Mouse (Mus musculus) liver, embryonic 13.5 days (tissue): ENCODE measurements around the gene Nebl. TPM values are rescaled to one million over a fixed set of nuclear protein-coding genes. Genes with fewer than 3 reads are reported as not detected.

Experiments used
- ATAC-seq: fragments of 200-750 bp; cut with Nextera tagmentation; 2 replicates; pipeline ENCODE4 v1.8.0; 2017; ENCODE audit warnings: low read depth, mild to moderate bottlenecking, moderate number of reproducible peaks, moderate library complexity
- DNase-seq: peaks from one replicate; pipeline ENCODE4 v3.0.0; 2022
- H3K27ac ChIP-seq: fragments of 300-500 bp; sonication (generic); 2 replicates; pipeline ENCODE4 v1.5.1; 2015; ENCODE audit warnings: moderate library complexity, mild to moderate bottlenecking, inconsistent platforms
- H3K27me3 ChIP-seq: fragments of 300-500 bp; sonication (generic); 2 replicates; pipeline ENCODE4 v1.6.1; 2015; ENCODE audit warnings: mild to moderate bottlenecking, inconsistent platforms
- H3K36me3 ChIP-seq: fragments of 300-500 bp; sonication (generic); 2 replicates; pipeline ENCODE4 v1.6.1; 2015; ENCODE audit warnings: mild to moderate bottlenecking, inconsistent platforms
- H3K4me1 ChIP-seq: fragments of 300-500 bp; sonication (generic); replicated peaks from 2 replicates; pipeline ENCODE4 v1.6.1; 2015; ENCODE audit warnings: inconsistent platforms
- H3K4me2 ChIP-seq: fragments of 300-500 bp; sonication (generic); 2 replicates; pipeline ENCODE4 v1.6.1; 2015; ENCODE audit warnings: inconsistent platforms, mild to moderate bottlenecking, moderate library complexity
- H3K4me3 ChIP-seq: fragments of 300-500 bp; sonication (generic); replicated peaks from 2 replicates; pipeline ENCODE4 v1.5.1; 2015; ENCODE audit warnings: mild to moderate bottlenecking, inconsistent platforms
- H3K9ac ChIP-seq: fragments of 300-500 bp; sonication (generic); 2 replicates; pipeline ENCODE4 v1.6.1; 2015; ENCODE audit warnings: mild to moderate bottlenecking, inconsistent platforms
- H3K9me3 ChIP-seq: fragments of 300-500 bp; sonication (generic); replicated peaks from 2 replicates; pipeline ENCODE4 v1.6.1; 2016; ENCODE audit warnings: inconsistent platforms
- whole genome bisulfite sequencing: fragments of 180-500 bp; shearing (Covaris S2); methylation state at CpG from one replicate; pipeline ENCODE4 v1.1.7; 2015; ENCODE audit not compliant: insufficient replicate concordance; 5-methylcytosine and 5-hydroxymethylcytosine counted together
- polyA plus RNA-seq: library from polyadenylated mRNA; unstranded; fragments of >200 nt; fragmentation: Nextera tagmentation; extraction: Ambion mirVana; gene quantifications from 2 replicates; pipeline ENCODE4 v1.2.1, GENCODE M21; 2015

Nebl gene
- polyA plus RNA-seq, 1 experiment from 2014 or later, result 0.33 TPM

DNA sequence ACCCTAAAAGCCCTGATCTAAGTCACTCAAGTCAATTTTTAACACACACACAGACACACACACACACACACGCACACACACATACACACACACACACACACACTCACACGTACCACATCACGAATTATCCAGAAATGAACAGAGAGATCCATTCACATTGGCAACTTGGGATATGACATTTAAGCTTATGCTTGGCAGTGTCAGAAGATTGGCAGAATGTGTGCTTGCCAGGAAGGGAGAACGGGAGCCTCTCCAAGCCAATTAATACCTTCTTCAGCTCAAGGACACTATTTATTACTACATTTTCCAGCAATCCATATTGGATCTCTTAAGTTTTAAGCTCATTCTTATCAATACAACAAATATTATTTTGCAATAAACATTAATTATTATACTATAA is 303.1 kb downstream of the Nebl start:
- no peak for DNase-seq
- no peak overlapping the region for H3K27ac ChIP-seq
- H3K4me3 ChIP-seq, result no peak overlapping the region
- 67% methylated on average over 4 of the region's 4 CpGs for WGBS
- H3K4me2 ChIP-seq, result no peak overlapping the region
- H3K9ac ChIP-seq, result no peak overlapping the region
- H3K4me1 ChIP-seq, result no peaks in the 10 kb centered on the region
- ATAC-seq, result no peak
- H3K9me3 ChIP-seq, result no peaks in the 10 kb centered on the region
- H3K27me3 ChIP-seq, result no peaks in the 10 kb centered on the region
- H3K36me3 ChIP-seq, result no peaks in the 10 kb centered on the region

DNA sequence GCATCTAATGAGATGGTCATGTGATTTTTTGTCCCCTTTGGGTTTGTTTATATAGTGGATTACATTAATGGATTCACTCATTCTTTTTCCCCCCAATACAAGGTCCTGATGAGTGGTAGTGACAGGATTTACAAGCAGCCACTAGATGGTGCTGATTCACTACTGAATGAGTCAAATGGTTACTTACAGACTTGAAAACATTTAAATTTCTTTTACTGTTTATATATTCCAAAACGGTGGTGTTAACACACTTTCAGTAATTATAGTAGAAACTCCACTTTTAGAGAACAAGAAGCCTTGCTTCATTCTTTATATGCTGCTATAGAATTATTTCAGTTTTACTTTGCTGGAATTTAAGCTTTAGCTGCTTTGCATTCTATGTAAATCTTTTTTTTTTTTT is 308.3 kb downstream of the Nebl start:
- no peak overlapping the region for H3K27ac ChIP-seq
- DNase-seq (no peak), ATAC-seq (no peak)
- H3K27me3 ChIP-seq, result no peaks in the 10 kb centered on the region
- H3K9ac ChIP-seq, result no peak overlapping the region
- no peaks in the 10 kb centered on the region for H3K36me3 ChIP-seq
- H3K4me2 ChIP-seq, result no peak overlapping the region
- H3K9me3 ChIP-seq, result no peaks in the 10 kb centered on the region
- H3K4me3 ChIP-seq, result no peak overlapping the region
- 2% methylated on average over 1 of the region's 1 CpGs for WGBS
- no peaks in the 10 kb centered on the region for H3K4me1 ChIP-seq

DNA sequence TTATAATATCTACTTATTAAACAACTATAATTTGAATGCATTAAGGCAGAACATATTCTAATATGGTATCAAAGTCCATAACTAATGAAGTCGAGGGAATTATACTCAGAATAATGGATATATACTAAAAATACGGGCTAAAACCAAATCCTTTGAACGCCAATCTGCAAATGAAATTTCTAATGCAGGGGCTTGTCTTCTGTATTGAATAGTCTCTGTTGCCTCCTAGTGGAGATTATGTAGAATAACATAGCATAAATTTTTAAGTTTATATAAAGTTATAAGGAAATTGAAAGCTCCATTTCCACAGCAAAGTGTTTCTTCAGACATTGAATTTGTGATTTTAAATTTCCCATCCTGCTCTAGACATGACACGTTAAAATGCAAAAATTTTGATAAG is 315.9 kb downstream of the Nebl start:
- H3K4me2 ChIP-seq, result no peak overlapping the region
- H3K27ac ChIP-seq, result no peak overlapping the region
- no peaks in the 10 kb centered on the region for H3K27me3 ChIP-seq
- H3K4me3 ChIP-seq, result no peak overlapping the region
- DNase-seq (no peak), ATAC-seq (no peak)
- H3K36me3 ChIP-seq, result no peaks in the 10 kb centered on the region
- no peaks in the 10 kb centered on the region for H3K9me3 ChIP-seq
- H3K9ac ChIP-seq, result no peak overlapping the region
- H3K4me1 ChIP-seq, result no peaks in the 10 kb centered on the region
- 13% methylated on average over 4 of the region's 4 CpGs for WGBS

DNA sequence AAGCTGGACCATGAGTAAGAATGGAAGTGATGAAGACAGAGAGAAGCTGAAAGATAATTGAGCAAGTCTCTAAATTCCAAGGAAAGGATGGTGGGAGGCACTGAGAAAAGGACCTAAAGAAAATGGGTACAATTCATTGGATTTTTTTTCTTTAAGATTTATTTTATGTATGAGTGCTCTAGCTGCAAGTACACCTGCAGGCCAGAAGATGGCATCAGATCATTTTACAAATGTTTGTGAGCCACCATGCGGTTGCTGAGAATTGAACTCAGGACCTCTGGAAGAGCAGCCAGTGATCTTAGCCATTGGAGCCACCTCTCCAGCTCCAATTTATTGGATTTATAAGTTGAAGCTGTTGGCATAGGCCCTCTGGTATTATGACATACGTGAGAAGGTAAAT is 316.9 kb downstream of the Nebl start:
- Histone ChIP-seq H3K27ac (no peak overlapping the region), H3K9ac (no peak overlapping the region), H3K27me3 (no peaks in the 10 kb centered on the region), H3K9me3 (no peaks in the 10 kb centered on the region), H3K4me3 (no peak overlapping the region), H3K4me1 (no peaks in the 10 kb centered on the region), H3K4me2 (no peak overlapping the region), H3K36me3 (no peaks in the 10 kb centered on the region)
- WGBS, result 62% methylated on average over 2 of the region's 2 CpGs
- ATAC-seq (no peak), DNase-seq (no peak)

DNA sequence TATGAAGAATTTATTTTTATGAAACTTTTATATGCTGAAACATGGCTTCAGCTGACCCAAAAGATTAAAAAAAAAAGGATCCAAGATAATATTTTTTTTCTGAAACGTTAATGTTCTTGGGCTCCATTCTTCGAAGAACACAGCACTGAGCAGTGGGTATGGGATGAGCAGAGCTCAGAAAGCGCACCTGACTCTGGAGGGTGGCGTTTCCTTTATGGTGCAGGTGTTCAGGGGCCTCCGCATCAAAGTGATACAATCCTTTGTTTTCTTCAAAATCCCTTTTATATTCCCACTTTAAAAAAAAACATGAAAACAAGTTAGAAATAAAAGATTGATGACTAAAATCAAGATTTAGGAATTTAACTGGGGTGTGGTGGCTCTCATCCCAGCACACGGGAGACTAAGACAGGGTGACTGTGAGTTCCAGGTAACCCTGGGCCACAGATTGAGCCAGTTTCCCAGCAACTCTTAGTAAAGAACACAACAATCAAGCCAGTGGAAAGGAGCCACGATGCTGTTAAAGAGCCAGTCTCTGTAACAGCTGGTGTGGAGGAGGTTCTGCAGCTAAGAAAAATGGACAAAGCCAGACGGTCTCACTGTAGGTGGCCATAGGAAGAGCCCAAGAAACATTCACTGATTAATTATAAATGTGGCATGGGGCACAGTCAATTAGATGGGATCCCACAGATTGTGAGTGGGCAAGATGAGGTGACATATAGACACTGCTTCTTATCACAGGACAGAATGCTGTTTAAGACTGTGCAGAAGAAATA is 317.6 kb downstream of the Nebl start:
- H3K4me1 ChIP-seq, result no peaks in the 10 kb centered on the region
- no peak overlapping the region for H3K9ac ChIP-seq
- H3K27ac ChIP-seq, result no peak overlapping the region
- no peaks in the 10 kb centered on the region for H3K27me3 ChIP-seq
- H3K36me3 ChIP-seq, result no peaks in the 10 kb centered on the region
- H3K4me3 ChIP-seq, result no peak overlapping the region
- no peak overlapping the region for H3K4me2 ChIP-seq
- no peaks in the 10 kb centered on the region for H3K9me3 ChIP-seq
- 67% methylated on average over 8 of the region's 8 CpGs for WGBS
- ATAC-seq, result no peak
- no peak for DNase-seq

DNA sequence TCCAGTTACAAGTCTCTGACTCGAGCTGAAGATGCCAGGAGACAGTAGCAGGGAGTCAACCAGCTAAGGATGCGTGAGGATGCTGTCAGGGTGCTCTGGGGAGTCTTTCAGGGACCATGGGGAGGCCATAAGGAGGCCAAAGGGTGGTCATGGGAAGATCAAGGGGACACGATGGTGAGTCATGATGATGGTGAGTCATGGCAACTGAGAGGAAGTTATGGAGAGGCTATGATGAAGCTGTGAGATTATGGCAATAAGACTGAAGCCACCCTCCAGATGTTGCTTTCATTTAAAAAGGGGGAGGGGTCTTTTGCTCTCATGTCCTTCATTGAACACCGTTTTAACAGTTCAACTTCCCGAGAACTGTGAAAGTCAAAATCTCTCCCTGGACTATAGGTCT is 322.0 kb downstream of the Nebl start:
- no peaks in the 10 kb centered on the region for H3K27me3 ChIP-seq
- no peak overlapping the region for H3K27ac ChIP-seq
- no peaks in the 10 kb centered on the region for H3K36me3 ChIP-seq
- no peak overlapping the region for H3K9ac ChIP-seq
- no peak overlapping the region for H3K4me3 ChIP-seq
- ATAC-seq (no peak), DNase-seq (no peak)
- WGBS, result 56% methylated on average over 5 of the region's 5 CpGs
- no peak overlapping the region for H3K4me2 ChIP-seq
- H3K9me3 ChIP-seq, result no peaks in the 10 kb centered on the region
- no peaks in the 10 kb centered on the region for H3K4me1 ChIP-seq

DNA sequence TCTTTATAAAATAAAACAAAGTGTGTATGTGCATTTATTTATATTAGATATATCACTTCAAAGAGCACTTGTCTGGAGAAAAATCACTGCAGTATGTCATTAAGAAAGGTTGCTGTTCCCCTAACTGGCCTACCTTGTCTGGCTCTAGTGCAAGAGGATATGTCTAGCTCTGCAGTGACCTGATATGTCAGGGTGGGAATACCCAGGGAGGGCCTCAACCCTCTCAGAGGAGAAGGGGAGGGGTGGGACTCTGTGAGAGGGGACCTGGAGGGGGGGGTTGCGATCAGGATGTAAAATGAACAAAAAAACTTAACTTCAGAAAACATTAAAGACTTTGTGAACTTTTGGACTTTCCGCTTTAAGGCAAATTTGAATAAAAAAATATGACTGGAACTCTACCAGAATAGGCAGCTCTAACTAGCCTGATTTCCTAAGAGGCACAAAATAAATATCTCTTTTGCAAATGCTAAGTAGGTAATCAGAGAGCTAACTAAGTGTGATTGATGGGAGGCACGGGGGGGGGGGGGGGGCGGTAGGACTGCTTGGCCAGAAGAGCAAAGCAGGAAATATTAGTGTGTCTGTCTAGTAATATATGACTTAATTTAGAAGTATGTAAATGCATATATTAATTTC is 325.2 kb downstream of the Nebl start:
- Histone ChIP-seq H3K4me2 (no peak overlapping the region), H3K36me3 (no peaks in the 10 kb centered on the region), H3K27me3 (no peaks in the 10 kb centered on the region), H3K4me3 (no peak overlapping the region), H3K9me3 (no peaks in the 10 kb centered on the region), H3K4me1 (no peaks in the 10 kb centered on the region), H3K9ac (no peak overlapping the region), H3K27ac (no peak overlapping the region)
- WGBS, result 48% methylated on average over 4 of the region's 4 CpGs
- DNase-seq (no peak), ATAC-seq (no peak)

DNA sequence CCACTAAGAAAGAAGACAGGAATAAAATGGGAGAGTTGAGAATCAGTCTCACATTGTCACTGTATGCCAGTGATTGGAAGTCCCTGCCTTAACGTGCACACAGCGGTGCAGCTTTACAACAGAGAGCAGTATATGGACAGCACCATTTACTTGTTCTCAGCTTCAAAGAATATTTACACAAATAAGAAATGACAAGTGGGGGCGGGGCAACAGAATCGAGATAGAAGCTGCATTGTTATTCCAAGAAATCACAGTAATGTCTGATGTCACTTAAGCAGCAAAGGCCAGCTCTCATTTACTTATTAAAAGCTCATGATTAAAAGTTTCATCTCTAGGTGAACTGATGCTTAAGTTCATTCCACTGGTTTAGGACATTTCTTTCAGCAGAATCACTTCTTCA is 328.8 kb downstream of the Nebl start:
- H3K4me2 ChIP-seq, result no peak overlapping the region
- no peak overlapping the region for H3K27ac ChIP-seq
- H3K4me1 ChIP-seq, result no peaks in the 10 kb centered on the region
- no peaks in the 10 kb centered on the region for H3K27me3 ChIP-seq
- no peak overlapping the region for H3K9ac ChIP-seq
- H3K9me3 ChIP-seq, result no peaks in the 10 kb centered on the region
- H3K36me3 ChIP-seq, result no peaks in the 10 kb centered on the region
- H3K4me3 ChIP-seq, result no peak overlapping the region
- WGBS, result 66% methylated on average over 4 of the region's 4 CpGs
- DNase-seq (no peak), ATAC-seq (no peak)

DNA sequence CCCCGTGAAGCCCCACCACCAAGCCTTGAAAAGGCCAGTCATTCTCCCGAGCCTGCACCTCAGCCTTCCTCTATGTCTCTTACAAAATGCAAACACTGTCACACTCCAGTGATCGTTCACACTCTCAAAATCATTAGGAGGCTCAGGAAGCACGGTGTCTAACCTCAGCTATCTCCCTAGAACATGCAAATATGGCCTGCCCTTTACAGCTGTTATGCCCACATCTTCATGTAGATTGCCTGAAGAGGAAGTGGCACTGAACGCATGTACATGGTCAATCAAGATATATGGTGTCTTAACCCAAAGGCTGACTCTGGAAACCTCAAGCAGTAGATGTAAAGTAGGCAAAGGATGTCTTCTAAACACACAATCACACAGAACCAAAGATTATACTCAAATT is 335.0 kb downstream of the Nebl start:
- no peaks in the 10 kb centered on the region for H3K4me1 ChIP-seq
- H3K36me3 ChIP-seq, result no peaks in the 10 kb centered on the region
- H3K9ac ChIP-seq, result no peak overlapping the region
- no peak for ATAC-seq
- no peaks in the 10 kb centered on the region for H3K27me3 ChIP-seq
- DNase-seq, result no peak
- H3K27ac ChIP-seq, result no peak overlapping the region
- 29% methylated on average over 5 of the region's 5 CpGs for WGBS
- H3K4me2 ChIP-seq, result no peak overlapping the region
- H3K9me3 ChIP-seq, result no peaks in the 10 kb centered on the region
- no peak overlapping the region for H3K4me3 ChIP-seq

DNA sequence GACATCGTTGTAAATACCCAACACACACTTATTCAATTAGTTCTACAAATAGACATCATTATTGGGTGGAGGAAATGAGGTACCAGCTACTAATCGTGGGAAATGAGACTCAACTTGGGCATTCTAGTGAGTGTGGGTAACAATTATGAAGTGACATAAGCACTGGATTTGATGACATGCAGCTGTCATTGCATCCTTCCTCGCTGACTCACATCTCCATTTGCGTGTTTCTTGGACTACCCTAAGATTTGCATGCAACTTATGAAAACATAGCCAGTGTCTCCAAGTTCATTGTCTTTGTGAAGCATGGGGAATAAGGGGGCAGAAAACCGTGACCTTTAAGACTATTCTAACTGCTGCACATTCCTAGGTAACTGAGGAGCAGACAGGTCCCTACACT is 339.9 kb downstream of the Nebl start:
- 59% methylated on average over 5 of the region's 5 CpGs for WGBS
- Histone ChIP-seq H3K36me3 (no peaks in the 10 kb centered on the region), H3K4me1 (no peaks in the 10 kb centered on the region), H3K4me2 (no peak overlapping the region), H3K27me3 (no peaks in the 10 kb centered on the region), H3K9ac (no peak overlapping the region), H3K27ac (no peak overlapping the region), H3K4me3 (no peak overlapping the region), H3K9me3 (no peaks in the 10 kb centered on the region)
- ATAC-seq (no peak), DNase-seq (no peak)

DNA sequence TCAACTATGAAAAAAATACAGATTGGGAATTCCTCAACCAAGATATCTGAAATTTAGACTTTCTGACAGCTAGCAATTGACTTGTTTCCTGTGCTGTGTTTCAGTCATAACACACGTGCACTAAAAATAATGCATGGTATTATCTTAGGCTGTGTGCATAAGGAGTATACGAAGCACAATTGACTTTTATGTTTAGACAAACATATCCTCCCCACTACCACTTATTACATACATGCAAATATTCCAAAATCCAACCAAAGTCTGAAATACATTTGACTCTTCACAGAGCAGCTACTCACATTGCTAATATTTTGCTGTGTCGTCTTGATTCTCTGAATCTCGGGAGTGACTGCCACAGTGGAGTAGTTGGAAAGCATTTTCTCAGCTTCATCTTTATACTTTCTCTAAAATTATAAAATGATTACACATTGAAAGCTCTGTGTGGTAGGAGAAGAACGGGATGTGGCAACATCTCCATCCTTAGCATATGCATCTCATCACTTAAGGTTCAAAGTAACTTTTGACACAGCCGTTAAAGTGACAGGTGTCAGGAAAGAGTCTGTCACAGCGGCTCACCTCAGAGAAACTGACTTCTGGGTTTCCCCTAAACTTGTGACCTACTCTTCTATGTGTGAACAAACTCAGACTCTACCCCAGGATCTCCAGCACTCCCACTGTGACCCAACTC is 340.6 kb downstream of the Nebl start:
- Histone ChIP-seq H3K36me3 (no peaks in the 10 kb centered on the region), H3K4me1 (no peaks in the 10 kb centered on the region), H3K27ac (no peak overlapping the region), H3K4me2 (no peak overlapping the region), H3K27me3 (no peaks in the 10 kb centered on the region), H3K9me3 (no peaks in the 10 kb centered on the region), H3K9ac (no peak overlapping the region), H3K4me3 (no peak overlapping the region)
- no peak for DNase-seq
- no peak for ATAC-seq
- WGBS, result 72% methylated on average over 7 of the region's 7 CpGs

DNA sequence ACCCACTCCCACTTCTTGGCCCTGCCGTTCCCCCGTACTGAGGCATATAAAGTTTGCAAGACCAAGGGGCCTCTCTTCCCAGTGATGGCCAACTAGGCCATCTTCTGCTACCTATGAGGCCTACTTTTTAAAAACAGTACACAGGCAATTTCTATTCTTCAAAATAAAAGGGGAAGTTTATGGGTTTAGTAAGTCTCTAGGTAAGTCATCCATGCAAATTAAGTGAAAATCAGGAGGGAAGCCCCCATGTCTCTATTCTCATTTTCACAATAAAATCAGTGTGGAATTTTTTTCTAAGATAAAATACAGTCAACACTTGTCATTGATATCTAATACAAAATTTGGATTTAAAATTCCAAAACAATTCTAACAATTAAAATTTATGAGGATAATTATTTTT is 341.4 kb downstream of the Nebl start:
- DNase-seq (no peak), ATAC-seq (no peak)
- Histone ChIP-seq H3K4me2 (no peak overlapping the region), H3K4me3 (no peak overlapping the region), H3K9ac (no peak overlapping the region), H3K27ac (no peak overlapping the region), H3K36me3 (no peaks in the 10 kb centered on the region), H3K9me3 (no peaks in the 10 kb centered on the region), H3K4me1 (no peaks in the 10 kb centered on the region), H3K27me3 (no peaks in the 10 kb centered on the region)
- WGBS, result 72% methylated on average over 2 of the region's 2 CpGs
